Mouse (Mus musculus): ENCODE data around the gene Dlk2. TPM values are rescaled to one million over a fixed set of nuclear protein-coding genes. Genes with fewer than 3 reads are reported as not detected.

Gene Dlk2
- total and polyA plus RNA-seq, 3 experiments: 0.23 to 0.74 (median 0.39) TPM

DNA sequence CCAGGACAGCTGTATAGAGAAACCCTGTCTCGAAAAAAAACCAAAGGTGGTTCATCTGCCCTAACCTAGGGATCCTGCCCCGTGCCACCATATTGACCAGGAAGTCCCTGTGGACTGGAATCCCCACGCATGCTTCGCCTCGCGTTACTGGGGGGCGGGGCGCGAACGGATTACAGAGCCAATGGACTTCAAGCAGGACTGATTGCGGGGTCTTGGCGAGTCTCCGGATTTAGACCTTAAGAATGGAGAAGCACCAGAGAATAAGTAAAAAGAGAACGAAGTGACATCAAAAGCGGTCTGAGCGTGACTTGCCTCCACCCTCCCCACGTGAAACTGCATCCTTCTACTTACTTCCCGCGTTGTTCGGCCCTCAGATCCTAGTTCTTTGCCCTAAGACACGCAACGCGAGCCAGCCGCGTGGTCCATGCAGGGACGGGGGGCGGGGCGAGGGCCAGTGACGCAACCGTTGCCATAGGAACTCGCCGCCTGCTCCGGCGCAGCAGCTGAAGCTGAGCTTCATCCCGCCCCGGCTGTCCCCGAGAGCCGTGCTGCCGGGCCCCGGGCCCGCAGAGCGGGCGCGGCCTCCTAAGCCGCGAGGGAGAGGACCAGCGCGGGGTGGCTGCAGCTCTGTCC, 43.7 kb upstream of the Dlk2 start, which contains the start of gene Lrrc73:
Gene Lrrc73, plus strand, starts transcription at position 80 of the 633 bp plus-strand sequence.
- Histone ChIP-seq H3K27ac (no peak within 1 kb of the TSS), H3K4me3 (peak within 1 kb of the TSS; percentile 68), H3K36me3 (ENCODE audit: control insufficient read depth, insufficient read depth, low read length) (0 out of 2 replicates have a peak, but pooled peaks cover 3% of the 10 kb centered on the region), H3K79me2 (replicated peaks; ENCODE audit: control insufficient read depth, insufficient read depth, low read length) (no peaks in the 10 kb centered on the region), H3K9ac (ENCODE audit: low read depth, low read length) (peak within 1 kb of the TSS; percentile 44; the same call in 1 of the 2 replicates), H3K4me1 (ENCODE audit: control insufficient read depth, insufficient read depth, low read length) (peaks cover 7% of the 10 kb centered on the region), H3K27me3 (ENCODE audit: control insufficient read depth, insufficient read depth, low read length) (no peaks in the 10 kb centered on the region)
- TF ChIP-seq EP300 (IDR thresholded peaks at IDR 0.05; ENCODE audit: insufficient read depth, low read depth, low read length): no peak
- no peak for TF ChIP-seq CTCF (IDR thresholded peaks at IDR 0.05)
- TF ChIP-seq POLR2A (IDR thresholded peaks at IDR 0.05; ENCODE audit: insufficient read depth, low read depth, low read length): no peak
- 1% methylated on average over 46 of the region's 48 CpGs for WGBS
- intact Hi-C loops (cut with DNase I): no loop called here
- peak; percentile 91 to 95 for DNase-seq

DNA sequence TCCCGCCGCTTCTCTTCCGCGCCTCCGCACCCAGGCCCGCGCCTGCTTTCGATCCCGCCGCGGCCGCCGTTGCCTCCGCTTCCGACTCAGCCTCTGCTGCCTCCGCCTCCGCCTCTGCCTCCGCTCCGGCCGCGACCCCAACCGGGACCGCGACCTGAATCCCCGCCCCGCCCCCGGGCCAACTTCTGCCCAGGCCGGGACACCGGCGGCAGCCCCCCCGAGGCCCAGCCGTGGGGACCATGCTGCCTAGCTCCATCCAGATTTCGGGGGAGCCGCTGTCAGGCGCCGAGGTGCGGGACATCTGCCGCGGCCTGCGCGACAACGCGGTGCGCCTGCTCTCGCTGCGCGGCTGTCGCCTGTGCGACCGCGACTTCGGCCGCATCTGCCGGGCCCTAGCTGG, 43.1 kb upstream of the Dlk2 start:
- H3K79me2 ChIP-seq (replicated peaks; ENCODE audit: control insufficient read depth, insufficient read depth, low read length): no peaks in the 10 kb centered on the region
- H3K36me3 ChIP-seq (ENCODE audit: control insufficient read depth, insufficient read depth, low read length): no peaks in the 10 kb centered on the region
- no peaks in the 10 kb centered on the region for H3K27me3 ChIP-seq (ENCODE audit: control insufficient read depth, insufficient read depth, low read length)
- H3K27ac ChIP-seq: no peak overlapping the region
- intact Hi-C loops (cut with DNase I): no loop called here
- peak overlapping the region; percentile 68 for H3K4me3 ChIP-seq
- peaks cover 5% of the 10 kb centered on the region for H3K4me1 ChIP-seq (ENCODE audit: control insufficient read depth, insufficient read depth, low read length)
- no peak for DNase-seq
- 1% methylated on average over 43 of the region's 54 CpGs for WGBS
- peak overlapping the region; percentile 44; the same call in 1 of the 2 replicates for H3K9ac ChIP-seq (ENCODE audit: low read depth, low read length)
- TF ChIP-seq EP300 (IDR thresholded peaks at IDR 0.05; ENCODE audit: insufficient read depth, low read depth, low read length) (no peak), CTCF (IDR thresholded peaks at IDR 0.05) (no peak), POLR2A (IDR thresholded peaks at IDR 0.05; ENCODE audit: insufficient read depth, low read depth, low read length) (no peak)

DNA sequence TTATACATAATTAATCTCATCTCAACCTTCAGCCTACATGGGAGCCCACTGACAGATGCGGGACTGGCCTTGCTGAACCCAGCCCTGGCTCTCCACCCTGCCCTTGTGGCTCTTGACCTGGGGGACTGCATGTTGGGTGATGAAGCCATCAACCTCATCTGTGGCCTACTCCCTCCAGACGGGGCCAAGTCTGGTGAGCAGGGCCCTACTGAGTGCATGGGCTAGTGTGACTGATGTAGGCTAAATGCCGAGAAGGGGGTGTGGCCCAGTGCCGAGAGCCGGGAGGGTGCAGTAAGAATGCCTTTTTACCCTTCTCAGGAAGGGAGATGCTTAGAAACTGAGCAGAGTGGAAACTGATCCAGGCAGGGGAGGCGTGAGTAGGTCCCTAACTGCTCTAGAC, 42.1 kb upstream of the Dlk2 start:
- Histone ChIP-seq H3K27me3 (ENCODE audit: control insufficient read depth, insufficient read depth, low read length) (no peaks in the 10 kb centered on the region), H3K9ac (ENCODE audit: low read depth, low read length) (no peak overlapping the region), H3K4me1 (ENCODE audit: control insufficient read depth, insufficient read depth, low read length) (peaks cover 3% of the 10 kb centered on the region; the same call in 1 of the 2 replicates), H3K79me2 (replicated peaks; ENCODE audit: control insufficient read depth, insufficient read depth, low read length) (no peaks in the 10 kb centered on the region), H3K27ac (no peak overlapping the region), H3K36me3 (ENCODE audit: control insufficient read depth, insufficient read depth, low read length) (no peaks in the 10 kb centered on the region), H3K4me3 (no peak overlapping the region)
- intact Hi-C loops (cut with DNase I): no loop called here
- TF ChIP-seq POLR2A (IDR thresholded peaks at IDR 0.05; ENCODE audit: insufficient read depth, low read depth, low read length): no peak
- no peak for TF ChIP-seq EP300 (IDR thresholded peaks at IDR 0.05; ENCODE audit: insufficient read depth, low read depth, low read length)
- no peak for TF ChIP-seq CTCF (IDR thresholded peaks at IDR 0.05)
- no peak for DNase-seq
- WGBS: 29% methylated on average over 6 of the region's 6 CpGs

DNA sequence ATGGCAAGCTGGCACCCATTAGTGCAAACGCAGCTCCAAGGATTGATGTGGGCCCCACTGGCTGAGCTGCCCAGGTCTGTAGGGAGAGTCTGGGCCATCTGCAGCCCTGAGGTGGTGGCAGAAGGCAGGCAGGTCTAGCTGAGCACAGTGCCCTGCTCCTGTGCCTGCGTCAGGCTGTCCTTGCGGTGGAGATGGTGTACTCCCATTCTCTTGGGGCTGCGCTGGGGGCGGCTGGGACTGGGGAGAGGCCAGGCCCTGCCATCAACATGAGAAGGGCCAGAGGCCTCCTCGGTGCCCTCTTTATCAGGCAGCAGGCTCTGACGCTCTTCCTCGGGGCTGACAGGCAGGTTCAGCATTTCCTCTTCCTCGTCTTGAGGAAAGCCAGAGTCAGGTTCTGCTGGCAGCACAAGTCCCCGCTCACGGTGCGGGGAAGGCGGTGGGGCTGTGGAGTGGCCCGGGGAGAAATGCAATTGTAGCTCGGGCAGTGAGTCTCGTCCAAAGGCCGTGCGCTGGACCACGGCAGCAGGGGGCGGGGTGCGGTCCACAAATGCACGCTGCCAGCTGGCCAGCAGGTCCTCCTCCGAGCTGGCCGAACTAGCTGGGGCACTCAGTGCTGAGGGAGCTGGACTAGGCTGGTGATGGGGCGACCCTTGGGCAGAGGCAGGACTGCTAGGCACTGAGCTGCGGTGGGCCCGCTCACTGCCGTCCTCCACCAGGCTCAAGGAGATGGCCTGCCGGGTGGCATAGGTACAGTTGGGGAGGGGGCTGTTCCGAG, 38.8 kb upstream of the Dlk2 start:
- WGBS: 76% methylated on average over 30 of the region's 30 CpGs
- H3K4me1 ChIP-seq (ENCODE audit: control insufficient read depth, insufficient read depth, low read length): peaks cover 1% of the 10 kb centered on the region; the same call in 1 of the 2 replicates
- no peak overlapping the region for H3K4me3 ChIP-seq
- H3K27ac ChIP-seq: no peak overlapping the region
- TF ChIP-seq POLR2A (IDR thresholded peaks at IDR 0.05; ENCODE audit: insufficient read depth, low read depth, low read length) (no peak), EP300 (IDR thresholded peaks at IDR 0.05; ENCODE audit: insufficient read depth, low read depth, low read length) (no peak), CTCF (IDR thresholded peaks at IDR 0.05) (no peak)
- intact Hi-C loops (cut with DNase I): no loop called here
- no peak overlapping the region for H3K9ac ChIP-seq (ENCODE audit: low read depth, low read length)
- H3K27me3 ChIP-seq (ENCODE audit: control insufficient read depth, insufficient read depth, low read length): no peaks in the 10 kb centered on the region
- H3K79me2 ChIP-seq (replicated peaks; ENCODE audit: control insufficient read depth, insufficient read depth, low read length): no peaks in the 10 kb centered on the region
- no peak for DNase-seq
- H3K36me3 ChIP-seq (ENCODE audit: control insufficient read depth, insufficient read depth, low read length): no peaks in the 10 kb centered on the region

DNA sequence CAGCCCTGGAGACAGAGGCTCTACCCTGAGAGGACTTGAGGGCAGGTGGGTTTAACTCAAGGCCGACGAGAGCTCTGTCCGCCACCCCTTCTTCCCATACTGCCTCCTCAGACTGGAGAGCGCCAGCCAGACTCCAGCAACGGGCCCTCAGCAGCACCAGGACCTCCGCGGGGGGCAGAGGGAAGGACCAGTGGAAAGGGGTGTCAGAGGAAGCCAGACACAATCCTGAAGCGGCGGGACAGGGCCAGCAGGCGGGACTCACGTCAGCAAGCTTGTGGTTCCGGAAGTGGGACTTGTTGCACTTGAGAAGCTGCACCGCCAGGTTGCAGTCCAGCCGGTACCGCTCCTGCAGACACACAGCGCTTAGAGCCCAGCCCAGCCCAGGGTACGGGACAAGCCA, 37.5 kb upstream of the Dlk2 start:
- H3K36me3 ChIP-seq (ENCODE audit: control insufficient read depth, insufficient read depth, low read length): no peaks in the 10 kb centered on the region
- no peak overlapping the region for H3K4me3 ChIP-seq
- H3K79me2 ChIP-seq (replicated peaks; ENCODE audit: control insufficient read depth, insufficient read depth, low read length): no peaks in the 10 kb centered on the region; the same call in 1 of the 2 replicates
- TF ChIP-seq CTCF (IDR thresholded peaks at IDR 0.05) (no peak), POLR2A (IDR thresholded peaks at IDR 0.05; ENCODE audit: insufficient read depth, low read depth, low read length) (no peak), EP300 (IDR thresholded peaks at IDR 0.05; ENCODE audit: insufficient read depth, low read depth, low read length) (no peak)
- no peak for DNase-seq
- no peaks in the 10 kb centered on the region for H3K27me3 ChIP-seq (ENCODE audit: control insufficient read depth, insufficient read depth, low read length)
- H3K4me1 ChIP-seq (ENCODE audit: control insufficient read depth, insufficient read depth, low read length): no peaks in the 10 kb centered on the region
- H3K27ac ChIP-seq: no peak overlapping the region
- H3K9ac ChIP-seq (ENCODE audit: low read depth, low read length): no peak overlapping the region
- intact Hi-C loops (cut with DNase I): no loop called here
- WGBS: 76% methylated on average over 17 of the region's 17 CpGs

Measured in heart, adult 2 months (tissue).